Mouse (Mus musculus) ZHBTc4 (cell line): ENCODE results near the gene Vim.

Experiments used
- DNase-seq: peaks from one replicate; pipeline ENCODE4 v3.0.0-alpha.2; 2011; ENCODE audit warnings: low read depth, low spot score

Gene Vim

DNA sequence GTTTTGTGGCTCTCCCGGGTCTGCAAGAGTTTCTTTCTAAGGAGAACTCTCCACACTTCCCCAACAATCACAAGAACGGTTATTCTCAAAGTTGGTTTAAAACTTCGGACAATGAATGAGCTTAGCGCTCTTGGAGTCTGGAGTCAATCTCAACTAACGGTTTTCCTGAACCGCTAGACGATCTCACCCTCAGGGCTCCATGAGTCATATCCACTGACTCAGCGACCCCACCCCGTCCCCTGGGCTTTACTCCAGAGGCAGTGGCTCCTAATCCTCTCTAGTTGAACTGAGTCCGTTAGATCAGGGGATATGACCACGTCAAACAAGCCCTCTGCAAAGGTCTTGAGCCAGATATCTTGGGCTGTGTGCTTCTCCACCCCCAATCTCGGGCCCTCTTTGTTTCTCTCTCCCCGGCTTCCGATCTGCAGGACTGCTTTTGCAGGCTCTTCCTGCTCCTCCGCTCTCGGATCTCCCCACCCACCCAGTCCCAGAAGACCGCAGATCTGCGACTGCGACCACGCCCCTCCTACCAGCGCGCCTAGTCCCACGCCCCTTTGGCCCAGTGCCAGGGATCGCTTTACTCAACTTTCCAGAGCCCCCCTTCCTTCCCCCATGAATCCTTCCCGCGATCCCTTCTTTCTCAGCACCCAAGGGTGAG, at the start of gene Vim:
Gene Vim, plus strand, starts transcription at position 520 of the 658 bp plus-strand sequence.
- peak; percentile 96 for DNase-seq

DNA sequence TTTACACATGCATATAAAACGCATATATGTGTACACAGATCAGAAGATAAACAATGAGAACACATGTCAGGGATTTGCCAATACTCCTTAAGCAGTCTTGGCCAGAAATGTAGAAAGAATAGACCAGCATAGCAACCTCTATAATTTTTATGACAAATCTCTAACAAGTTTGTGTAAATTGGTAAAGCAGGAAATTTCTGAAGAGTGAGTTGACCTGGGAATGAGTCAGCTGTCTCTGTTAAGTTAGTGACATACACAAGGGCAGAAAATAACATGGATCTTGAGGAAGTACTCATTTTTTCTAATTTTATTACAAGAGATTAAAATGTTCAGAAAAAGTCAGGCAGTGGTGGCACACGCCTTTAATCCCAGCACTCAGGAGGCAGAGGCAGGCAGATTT, 47.5 kb upstream of the Vim start:
- no peak for DNase-seq

DNA sequence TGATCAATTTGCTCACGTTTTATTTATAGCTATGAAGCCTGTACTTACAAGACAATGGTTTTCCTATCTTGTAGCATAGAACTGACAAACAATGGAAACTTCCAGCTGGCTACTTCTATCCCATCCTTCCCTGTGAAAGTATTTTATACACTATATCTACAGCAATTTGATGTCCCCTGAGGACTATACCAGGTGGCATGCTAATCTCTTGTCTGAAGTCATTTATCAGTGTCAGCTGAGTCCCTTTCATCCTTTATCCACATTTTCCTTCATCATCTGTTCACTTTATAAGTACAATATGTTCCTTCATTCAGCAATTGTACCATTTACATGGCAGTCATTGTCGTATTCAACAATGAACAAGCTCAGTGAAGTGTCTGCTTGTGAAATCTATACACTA, 46.6 kb upstream of the Vim start:
- DNase-seq: no peak

- no peak for DNase-seq
These were observed 46.2 kb upstream of the Vim start for GRCm38 (mm10) chr2:13527531-13527930.

DNA sequence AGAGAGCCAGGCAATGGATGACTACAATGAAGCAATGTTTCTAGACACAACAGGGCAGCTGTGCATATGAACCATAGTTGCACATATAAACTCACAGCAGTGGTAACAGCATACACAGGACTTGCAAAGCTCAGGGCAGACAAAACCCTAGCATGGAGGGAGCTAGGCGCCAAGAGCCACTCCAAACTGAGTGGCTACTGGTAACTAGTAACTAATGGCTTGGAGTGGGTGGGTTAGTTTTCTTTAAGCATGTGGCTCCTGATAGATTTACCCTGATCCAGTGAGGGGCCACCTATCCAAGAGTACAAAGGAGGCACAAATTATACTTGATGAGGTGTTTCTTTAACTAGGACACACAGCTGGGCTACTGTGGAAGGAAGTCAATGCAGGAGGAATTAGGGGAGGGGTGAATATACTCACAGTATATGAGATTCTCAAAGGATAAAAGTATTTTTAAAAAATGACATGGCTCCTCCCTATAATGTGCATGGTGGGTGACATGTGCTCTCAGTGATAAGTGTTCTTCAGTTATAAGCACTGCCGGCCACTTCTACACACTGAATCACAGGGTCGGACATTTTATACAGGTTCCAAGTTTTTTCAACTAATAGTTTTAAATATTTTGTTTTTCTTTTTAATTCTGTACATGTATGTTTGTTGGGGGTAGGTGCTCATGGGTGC, 44.3 kb upstream of the Vim start:
- DNase-seq: no peak

DNA sequence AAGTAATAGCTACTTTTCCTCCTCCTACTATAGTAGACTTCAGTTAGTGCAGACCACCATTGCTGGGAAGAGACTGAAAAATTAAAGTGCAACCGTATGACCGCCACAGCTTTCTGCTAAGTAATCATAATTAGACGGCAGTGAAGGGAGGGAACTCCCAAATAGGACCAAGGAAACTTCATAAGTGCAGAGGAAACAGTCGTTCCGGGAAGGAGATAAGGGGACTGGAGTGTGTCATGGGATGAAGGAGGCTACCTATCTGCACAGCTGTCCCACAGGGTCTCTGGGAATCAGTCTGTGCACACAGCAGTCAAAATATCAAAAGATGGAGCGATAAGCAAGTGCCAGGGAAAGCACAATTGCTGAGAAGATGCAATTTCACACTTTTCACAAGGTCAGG, 43.1 kb upstream of the Vim start:
- DNase-seq: no peak

DNA sequence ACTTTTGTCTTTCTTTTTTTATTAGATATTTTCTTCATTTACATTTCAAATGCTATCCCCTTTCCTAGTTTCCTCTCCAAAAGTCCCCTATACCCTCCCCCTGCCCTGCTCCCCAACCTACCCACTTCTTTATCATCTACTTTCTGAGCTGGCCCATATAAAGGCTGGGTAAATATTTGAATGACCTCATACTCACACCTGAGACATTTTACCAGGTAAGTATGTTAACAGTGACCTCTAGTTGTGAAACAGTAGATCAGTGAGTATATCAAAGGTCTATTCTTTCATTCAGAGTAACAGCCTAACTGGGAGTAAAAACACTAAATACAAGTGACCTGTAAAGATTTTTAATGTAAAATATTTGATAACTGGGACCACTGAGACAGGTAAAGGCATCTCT, 37.0 kb upstream of the Vim start:
- DNase-seq: no peak

- peak; percentile 67 for DNase-seq
These were observed 36.0 kb upstream of the Vim start for GRCm38 (mm10) chr2:13537733-13538132.

- DNase-seq: no peak
These were observed 35.5 kb upstream of the Vim start for GRCm38 (mm10) chr2:13538258-13538657.

GRCm38 (mm10) chr2:13538704-13539377, 34.9 kb upstream of the Vim start:
- no peak for DNase-seq

GRCm38 (mm10) chr2:13539860-13540259, 33.9 kb upstream of the Vim start:
- no peak for DNase-seq

DNA sequence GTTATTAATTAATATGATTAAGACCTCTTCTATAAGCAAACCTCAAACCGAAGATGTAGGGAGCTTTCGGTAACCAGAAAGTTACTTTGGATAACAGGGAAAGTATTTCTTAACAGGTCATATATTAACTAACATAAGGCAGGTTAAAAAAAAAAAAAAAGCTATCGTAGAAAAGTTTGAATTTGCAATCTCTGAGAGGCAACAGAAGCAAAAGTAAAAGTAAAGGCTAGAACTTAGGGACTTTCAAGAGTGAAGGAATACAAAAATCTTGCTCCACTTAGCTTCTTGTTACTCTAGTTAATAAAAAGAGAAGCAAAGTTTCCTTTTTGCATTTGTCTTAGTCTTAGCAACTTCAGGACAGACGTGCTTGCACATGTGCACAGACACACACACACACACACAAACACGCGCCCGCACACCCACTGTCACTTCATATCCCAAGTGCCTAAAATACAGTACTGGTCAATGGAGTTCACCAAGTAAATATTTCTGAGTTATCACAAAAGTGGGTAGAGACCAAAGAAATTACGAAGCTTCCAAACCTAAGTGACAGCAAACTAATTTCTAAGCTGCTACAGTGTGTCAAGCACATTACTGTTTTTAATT, 30.1 kb upstream of the Vim start:
- DNase-seq: no peak

DNA sequence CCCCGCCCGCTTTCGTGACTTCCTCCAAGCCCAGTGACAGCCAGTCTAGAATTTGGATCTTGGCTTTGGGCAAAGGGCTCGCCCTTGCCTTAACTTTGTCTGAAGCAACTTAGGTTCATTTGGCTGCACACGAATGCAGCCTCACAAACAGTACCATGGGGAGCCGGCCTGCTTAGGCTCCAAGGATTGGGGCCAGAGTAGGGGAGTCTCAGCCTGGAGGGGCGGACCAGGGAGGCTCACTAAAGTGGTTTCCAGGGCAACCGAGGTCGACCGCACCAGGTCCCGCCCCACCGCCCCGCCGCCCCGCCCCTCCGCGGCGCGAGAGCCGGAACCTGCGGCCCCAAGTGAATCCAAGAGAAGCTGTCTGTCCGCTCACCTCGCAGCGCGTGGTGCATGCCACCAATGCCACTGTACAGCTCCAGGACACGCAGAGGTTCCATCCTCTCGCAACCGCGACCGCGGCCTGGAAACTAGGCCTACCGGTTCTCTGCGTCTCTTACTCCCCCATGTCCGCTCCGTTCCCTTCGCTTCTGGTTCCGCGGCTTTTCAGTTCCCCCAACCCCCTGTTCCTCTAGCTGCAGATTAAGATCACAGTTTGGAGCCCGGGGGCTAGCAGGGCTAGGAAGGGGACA, 29.4 kb upstream of the Vim start, which contains the start of gene Trdmt1:
Gene Trdmt1, minus strand, starts transcription at position 476 of the 632 bp plus-strand sequence.
- DNase-seq: peak; percentile 93

DNA sequence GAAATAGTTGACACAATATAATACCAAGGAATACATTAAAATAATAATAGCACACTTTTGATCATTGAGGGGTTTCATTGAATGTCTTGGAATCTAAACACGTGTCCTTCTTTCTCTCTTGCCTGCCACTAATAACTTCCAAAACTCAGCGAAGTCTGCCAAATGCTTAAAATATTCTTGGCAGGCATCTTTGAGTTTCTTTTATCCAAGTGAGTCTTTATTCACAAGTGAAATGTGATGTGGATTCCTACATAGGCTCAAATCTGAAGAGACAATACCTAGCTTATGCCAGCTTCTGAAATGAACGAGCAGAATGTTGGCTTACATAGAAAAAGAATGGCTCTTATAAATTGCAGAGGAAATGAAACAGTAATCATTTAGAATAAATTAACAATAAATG, 25.0 kb upstream of the Vim start:
- no peak for DNase-seq

DNA sequence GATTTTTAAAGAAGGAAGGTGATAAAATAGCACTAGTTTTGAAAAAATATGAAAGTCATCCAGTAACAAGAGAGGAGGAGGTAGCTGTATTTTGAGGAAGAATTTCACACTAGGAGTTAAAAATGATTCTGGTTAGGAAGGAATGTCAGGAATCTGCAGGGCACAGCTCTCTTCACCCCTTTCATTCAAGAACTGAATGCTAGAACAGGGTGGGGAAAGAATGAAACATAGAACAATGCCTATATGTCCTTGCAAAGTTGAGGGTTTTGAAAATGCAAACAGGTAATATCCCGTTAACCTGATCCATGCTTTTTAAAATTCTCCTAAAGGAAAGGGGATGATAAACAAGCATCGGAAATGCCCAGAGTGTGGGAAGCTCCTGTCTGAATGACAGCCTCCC, 19.8 kb upstream of the Vim start:
- DNase-seq: peak; percentile 49

DNA sequence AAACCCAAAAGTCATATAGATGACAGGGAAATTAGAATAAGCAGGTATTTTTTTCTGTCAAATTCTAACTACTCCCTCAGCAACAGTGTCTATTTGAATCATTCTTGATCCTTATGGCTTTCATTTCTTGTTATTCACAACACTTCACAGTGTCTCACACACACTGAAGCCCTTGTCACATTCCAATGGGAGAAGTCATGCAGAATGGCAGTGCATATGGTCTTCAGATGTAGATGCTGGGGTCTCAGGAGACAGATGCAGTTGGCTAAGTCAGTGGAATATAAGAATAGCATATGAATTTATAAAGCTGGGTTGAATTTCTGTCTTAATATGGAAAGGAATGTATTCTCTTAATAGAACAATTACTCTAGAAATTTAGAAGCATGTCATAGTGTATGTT, 17.5 kb upstream of the Vim start:
- DNase-seq: no peak

DNA sequence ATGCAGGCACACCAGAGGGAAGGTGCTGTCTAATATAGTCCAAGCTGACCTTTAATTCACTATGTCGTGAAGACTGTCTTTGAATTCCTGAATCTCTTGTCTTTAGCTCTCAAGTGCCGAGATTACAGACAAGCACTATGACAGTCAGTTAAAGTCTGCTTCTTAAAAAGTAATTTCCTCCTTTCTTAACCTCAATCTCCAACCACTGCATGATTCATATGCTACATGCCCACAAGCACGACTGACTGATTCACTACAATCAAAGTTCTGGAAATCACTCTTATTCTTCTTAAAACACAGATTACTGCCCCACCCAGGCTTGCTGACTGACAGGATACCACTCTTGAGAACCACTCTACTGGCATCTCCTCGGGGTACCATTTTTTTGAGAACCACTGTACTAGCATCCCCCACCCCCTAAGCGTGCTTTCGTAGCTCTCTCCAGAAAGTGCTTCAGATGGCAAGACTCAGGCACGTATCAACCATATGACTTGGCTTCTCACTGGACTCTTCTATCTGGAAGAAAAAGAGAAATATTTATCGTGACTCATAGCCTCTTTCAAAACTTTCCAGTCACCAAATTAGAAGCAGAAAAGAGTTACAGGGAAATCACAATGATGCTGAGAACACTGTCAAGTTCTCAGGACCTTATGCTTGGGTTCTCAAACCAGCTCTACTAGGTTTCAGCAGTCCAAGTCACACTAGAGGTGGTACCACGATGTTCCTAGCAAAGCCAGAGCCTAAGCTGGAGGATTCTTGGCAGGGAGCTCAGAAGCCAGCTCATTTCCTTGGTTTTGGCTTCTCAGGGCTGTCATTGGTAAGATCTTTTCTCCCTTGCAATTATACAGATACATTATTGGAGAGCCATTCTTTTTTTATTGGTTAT, 16.3 kb upstream of the Vim start:
- no peak for DNase-seq

GRCm38 (mm10) chr2:13558607-13559262, 15.0 kb upstream of the Vim start:
- no peak for DNase-seq

GRCm38 (mm10) chr2:13559303-13559702, 14.4 kb upstream of the Vim start:
- DNase-seq: no peak

DNA sequence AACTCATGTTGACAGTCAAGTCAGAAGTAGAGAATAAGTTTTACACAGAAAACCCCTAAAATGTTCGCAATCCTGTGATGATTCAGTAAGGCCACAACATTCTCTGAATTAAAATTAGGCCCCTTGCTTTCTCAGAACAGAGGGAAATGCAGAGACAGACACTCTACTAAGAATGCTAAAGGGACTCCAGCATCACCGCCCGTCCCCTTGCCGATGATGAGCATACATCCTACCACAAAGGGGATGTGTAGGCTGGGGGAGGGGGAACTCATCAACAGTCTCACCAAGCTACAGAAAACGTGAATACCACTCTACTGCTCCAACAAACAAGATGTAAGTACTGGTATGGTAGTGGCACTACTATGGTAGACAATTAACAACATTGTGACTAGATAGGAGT, 14.0 kb upstream of the Vim start:
- no peak for DNase-seq
